Mouse (Mus musculus): ENCODE results near the gene Phf13. TPM values are rescaled to one million over a fixed set of nuclear protein-coding genes. Genes with fewer than 3 reads are reported as not detected.

Phf13 gene
- 45.5 TPM for polyA plus RNA-seq (2014; fragmentation: Illumina TruSeq; extraction: RNeasy Lipid Tissue Mini Kit (QIAGEN cat#74804))

GRCm38 (mm10) chr4:151996173-151996950 is at the start of gene Phf13:
Gene Phf13, minus strand, starts transcription at chr4:151996258.

GRCm38 (mm10) chr4:152038985-152039830 is 43.1 kb upstream of the Phf13 start, which contains the start of gene Nol9:
Gene Nol9, plus strand, starts transcription at chr4:152039321.

DNA sequence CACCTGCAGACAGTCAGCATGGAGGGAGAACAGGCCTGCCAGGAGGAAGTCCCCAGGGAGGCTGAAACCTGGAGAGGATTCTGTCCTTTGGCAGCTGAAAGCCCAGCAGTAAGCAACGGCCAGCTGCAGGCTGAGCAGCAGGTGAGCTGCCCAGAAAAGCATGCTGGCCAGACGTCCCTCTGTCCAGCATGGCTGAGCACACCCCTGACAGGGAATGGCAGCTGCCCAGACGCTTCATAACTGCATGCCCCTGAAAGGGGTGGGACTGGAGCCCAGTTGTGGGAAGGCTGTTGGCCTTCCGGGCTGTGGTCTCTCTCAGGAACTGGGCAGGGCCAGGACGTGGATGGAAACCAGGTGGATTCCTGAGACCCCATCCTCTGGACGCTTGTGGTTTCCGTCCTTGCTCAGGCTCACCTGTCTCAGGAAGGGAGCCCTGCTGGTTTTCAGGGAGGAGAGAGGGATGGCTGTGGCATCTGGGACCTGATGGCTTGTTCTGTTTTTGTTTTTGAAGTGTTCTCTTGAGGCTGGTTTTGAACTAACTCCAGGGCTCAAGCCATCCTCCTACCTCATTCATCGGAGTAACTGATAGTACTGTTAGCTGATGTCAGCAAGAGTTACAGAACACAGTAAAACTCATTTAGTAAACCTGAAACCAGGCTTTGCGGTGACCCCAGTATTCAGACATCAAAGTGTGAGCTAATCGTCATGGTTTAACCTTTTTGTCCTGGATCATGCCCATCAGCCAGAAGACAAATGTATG is 42.3 kb upstream of the Phf13 start, which contains the start of gene Tas1r1:
Gene Tas1r1 (minus strand): TSS at position 344 of the 760 bp plus-strand sequence.

GRCm38 (mm10) chr4:152027524-152027923 is 31.5 kb upstream of the Phf13 start, which contains the start of gene Zbtb48:
Gene Zbtb48, minus strand, starts transcription at chr4:152027671.

GRCm38 (mm10) chr4:152008622-152009075 is 12.6 kb upstream of the Phf13 start, which contains the start of gene Klhl21:
Gene Klhl21, plus strand, starts transcription at chr4:152008803.

GRCm38 (mm10) chr4:151988342-151989109 is 7.5 kb downstream of the Phf13 start, which contains the start of gene Thap3:
Gene Thap3, minus strand, starts transcription at chr4:151988997.

Other genes starting within 250 kb of the Phf13 start
- 170 TPM for gene Camta1, start 134.4 kb downstream of the Phf13 start, polyA plus RNA-seq (2014; fragmentation: Illumina TruSeq; extraction: RNeasy Lipid Tissue Mini Kit (QIAGEN cat#74804))
- gene Dnajc11, start 62.6 kb downstream of the Phf13 start, polyA plus RNA-seq (2014; fragmentation: Illumina TruSeq; extraction: RNeasy Lipid Tissue Mini Kit (QIAGEN cat#74804)) = 37.3 TPM
- not detected for gene Thap3, start 7.3 kb downstream of the Phf13 start, polyA plus RNA-seq (2014; fragmentation: Illumina TruSeq; extraction: RNeasy Lipid Tissue Mini Kit (QIAGEN cat#74804))
- gene Klhl21, start 12.5 kb upstream of the Phf13 start, polyA plus RNA-seq (2014; fragmentation: Illumina TruSeq; extraction: RNeasy Lipid Tissue Mini Kit (QIAGEN cat#74804)) = 3.6 TPM
- 2.2 TPM for gene Zbtb48, start 31.4 kb upstream of the Phf13 start, polyA plus RNA-seq (2014; fragmentation: Illumina TruSeq; extraction: RNeasy Lipid Tissue Mini Kit (QIAGEN cat#74804))
- not detected for gene Tas1r1, start 42.3 kb upstream of the Phf13 start, polyA plus RNA-seq (2014; fragmentation: Illumina TruSeq; extraction: RNeasy Lipid Tissue Mini Kit (QIAGEN cat#74804))
- gene Nol9, start 43.1 kb upstream of the Phf13 start, polyA plus RNA-seq (2014; fragmentation: Illumina TruSeq; extraction: RNeasy Lipid Tissue Mini Kit (QIAGEN cat#74804)) = 25.6 TPM
- 0.11 TPM for gene Plekhg5, start 76.2 kb upstream of the Phf13 start, polyA plus RNA-seq (2014; fragmentation: Illumina TruSeq; extraction: RNeasy Lipid Tissue Mini Kit (QIAGEN cat#74804))
- not detected for gene Tnfrsf25, start 119.7 kb upstream of the Phf13 start, polyA plus RNA-seq (2014; fragmentation: Illumina TruSeq; extraction: RNeasy Lipid Tissue Mini Kit (QIAGEN cat#74804))
- gene Espn, start 156.1 kb upstream of the Phf13 start, polyA plus RNA-seq (2014; fragmentation: Illumina TruSeq; extraction: RNeasy Lipid Tissue Mini Kit (QIAGEN cat#74804)) = 0.43 TPM
- gene Hes2, start 162.6 kb upstream of the Phf13 start, polyA plus RNA-seq (2014; fragmentation: Illumina TruSeq; extraction: RNeasy Lipid Tissue Mini Kit (QIAGEN cat#74804)) = not detected
- gene Acot7, start 181.9 kb upstream of the Phf13 start, polyA plus RNA-seq (2014; fragmentation: Illumina TruSeq; extraction: RNeasy Lipid Tissue Mini Kit (QIAGEN cat#74804)) = 0.46 TPM

All from ovary, adult 10 weeks (tissue).